Mouse (Mus musculus) heart, embryonic 14.5 days (tissue): Measurements from ENCODE around the gene Tcte1. TPM values are rescaled to one million over a fixed set of nuclear protein-coding genes. Genes with fewer than 3 reads are reported as not detected.

ENCODE experiments used
- ATAC-seq: fragments of 200-750 bp; cut with Nextera tagmentation; 2 replicates; pipeline ENCODE4 v1.8.0; 2017; ENCODE audit warnings: low read depth, moderate TSS enrichment; ENCODE audit not compliant: insufficient number of reproducible peaks, insufficient read depth, low FRiP score
- H3K27ac ChIP-seq, 2 experiments: fragments of 200-500 bp in 1 of 2; fragments of 300-500 bp in 1 of 2; sonication (generic) in 1 of 2; replicated peaks in 1 of 2; 2 replicates each; pipeline ENCODE4 v1.5.1; 2012 to 2014; ENCODE audit warnings: low read depth in 2 of 2, low read length in 2 of 2, control low read depth in 1 of 2, mild to moderate bottlenecking in 1 of 2, mixed read lengths in 1 of 2; ENCODE audit not compliant: control insufficient read depth in 1 of 2, insufficient read depth in 1 of 2
- H3K27me3 ChIP-seq: fragments of 300-500 bp; sonication (generic); 2 replicates; pipeline ENCODE4 v1.6.1; 2014; ENCODE audit warnings: mild to moderate bottlenecking, low read length, control low read depth; ENCODE audit not compliant: control insufficient read depth, insufficient read depth
- H3K36me3 ChIP-seq: fragments of 300-500 bp; sonication (generic); 2 replicates; pipeline ENCODE4 v1.6.1; 2014; ENCODE audit warnings: mild to moderate bottlenecking, control low read depth, low read length, mixed read lengths; ENCODE audit not compliant: control insufficient read depth, insufficient read depth
- H3K4me1 ChIP-seq, 2 experiments: fragments of 200-500 bp in 1 of 2; fragments of 300-500 bp in 1 of 2; sonication (generic) in 1 of 2; 2 replicates each; pipeline ENCODE4 v1.6.1; 2012 to 2014; ENCODE audit warnings: low read length in 2 of 2, control low read depth in 1 of 2, mixed read lengths in 1 of 2; ENCODE audit not compliant: control insufficient read depth in 2 of 2, insufficient read depth in 2 of 2
- H3K4me2 ChIP-seq: fragments of 300-500 bp; sonication (generic); 2 replicates; pipeline ENCODE4 v1.6.1; 2014; ENCODE audit warnings: mild to moderate bottlenecking, low read length
- H3K4me3 ChIP-seq, 2 experiments: fragments of 200-500 bp in 1 of 2; fragments of 300-500 bp in 1 of 2; sonication (generic) in 1 of 2; 2 replicates each; pipeline ENCODE4 v1.5.1; 2012 to 2014; ENCODE audit warnings: low read length in 2 of 2, mild to moderate bottlenecking in 2 of 2, control low read depth in 1 of 2, low read depth in 1 of 2, moderate library complexity in 1 of 2; ENCODE audit not compliant: control insufficient read depth in 1 of 2, insufficient read depth in 1 of 2
- H3K9ac ChIP-seq: fragments of 300-500 bp; sonication (generic); 2 replicates; pipeline ENCODE4 v1.6.1; 2014; ENCODE audit warnings: mild to moderate bottlenecking, low read length
- H3K9me3 ChIP-seq: fragments of 300-500 bp; sonication (generic); 2 replicates; pipeline ENCODE4 v1.6.1; 2016; ENCODE audit warnings: low read length, control low read depth; ENCODE audit not compliant: control insufficient read depth
- WGBS: fragments of 180-500 bp; shearing (Covaris S2); extraction: QIAGEN DNeasy Blood & Tissue Kit; methylation state at CpG from one replicate; pipeline ENCODE4 v1.1.7; 2014; 5-methylcytosine and 5-hydroxymethylcytosine counted together
- polyA plus RNA-seq: library from polyadenylated mRNA; unstranded; fragments of >200 nt; fragmentation: Nextera tagmentation; extraction: Ambion mirVana; gene quantifications from 2 replicates; pipeline ENCODE4 v1.2.1, GENCODE M21; 2014

Tcte1 gene
- polyA plus RNA-seq, 1 experiment from 2014 or later = 0.28 TPM

DNA sequence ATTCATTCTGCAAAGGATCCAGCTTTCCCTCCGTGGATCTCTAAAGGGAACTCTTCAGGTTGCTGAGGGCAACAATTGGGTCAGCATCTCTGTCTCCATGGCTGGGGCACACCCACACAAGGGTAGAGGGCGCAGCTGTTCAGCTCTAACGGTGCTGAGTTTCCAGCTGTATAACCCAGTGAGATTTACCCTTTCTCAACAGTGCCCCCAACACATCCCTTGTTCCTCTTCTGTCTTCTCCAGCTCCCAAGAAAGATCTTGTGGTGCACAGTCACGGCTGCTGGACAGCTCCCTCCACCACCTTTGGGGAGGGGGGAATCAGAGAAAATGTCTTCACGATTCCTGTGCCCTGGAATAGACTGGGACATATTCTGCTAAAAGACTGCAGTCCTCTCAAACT, 36.0 kb upstream of the Tcte1 start:
- no peak overlapping the region for H3K4me2 ChIP-seq
- WGBS = 10% methylated on average over 5 of the region's 5 CpGs
- no peaks in the 10 kb centered on the region for H3K36me3 ChIP-seq
- no peak overlapping the region for H3K9ac ChIP-seq
- no peak for ATAC-seq
- H3K4me3 ChIP-seq = no peak overlapping the region
- H3K4me1 ChIP-seq = no peaks in the 10 kb centered on the region; a peak in 1 of 4 replicates
- H3K27me3 ChIP-seq = no peaks in the 10 kb centered on the region
- H3K27ac ChIP-seq = no peak overlapping the region
- H3K9me3 ChIP-seq = no peaks in the 10 kb centered on the region

GRCm38 (mm10) chr17:45488321-45489254, 34.6 kb upstream of the Tcte1 start:
- no peaks in the 10 kb centered on the region; a peak in 1 of 4 replicates for H3K4me1 ChIP-seq
- H3K27ac ChIP-seq = no peak overlapping the region

DNA sequence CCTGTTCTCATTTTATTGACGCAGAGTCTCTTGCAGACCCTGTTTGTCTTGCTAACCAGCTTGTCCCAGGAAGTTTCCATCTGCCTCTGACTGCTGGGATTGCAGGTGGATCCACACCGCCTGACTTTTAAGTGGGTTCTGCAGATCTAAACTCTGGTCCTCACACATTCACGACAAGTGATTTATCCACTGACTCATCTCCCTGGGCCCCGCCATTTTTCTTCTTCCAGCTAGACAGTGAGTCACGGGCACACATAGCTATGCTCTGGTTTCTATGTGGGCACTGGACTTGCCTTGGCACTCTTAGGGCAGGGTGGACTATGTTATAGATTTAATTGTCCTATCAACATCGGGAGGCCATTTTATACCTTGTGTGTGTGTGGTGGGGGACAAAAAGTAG, 33.5 kb upstream of the Tcte1 start:
- H3K9me3 ChIP-seq = no peaks in the 10 kb centered on the region
- no peak overlapping the region for H3K4me3 ChIP-seq
- ATAC-seq = no peak
- WGBS = 81% methylated on average over 6 of the region's 6 CpGs
- no peaks in the 10 kb centered on the region for H3K36me3 ChIP-seq
- no peak overlapping the region for H3K4me2 ChIP-seq
- H3K4me1 ChIP-seq = no peaks in the 10 kb centered on the region; a peak in 1 of 4 replicates
- H3K27me3 ChIP-seq = no peaks in the 10 kb centered on the region
- no peak overlapping the region for H3K27ac ChIP-seq
- H3K9ac ChIP-seq = no peak overlapping the region

More at GRCm38 (mm10) chr17:45488321-45489254, 34.6 kb upstream of the Tcte1 start:
- Histone ChIP-seq H3K9ac (no peak overlapping the region), H3K27me3 (no peaks in the 10 kb centered on the region), H3K9me3 (no peaks in the 10 kb centered on the region), H3K4me2 (no peak overlapping the region), H3K4me3 (no peak overlapping the region), H3K36me3 (no peaks in the 10 kb centered on the region)
- no peak for ATAC-seq
- 80% methylated on average over 23 of the region's 23 CpGs for WGBS

DNA sequence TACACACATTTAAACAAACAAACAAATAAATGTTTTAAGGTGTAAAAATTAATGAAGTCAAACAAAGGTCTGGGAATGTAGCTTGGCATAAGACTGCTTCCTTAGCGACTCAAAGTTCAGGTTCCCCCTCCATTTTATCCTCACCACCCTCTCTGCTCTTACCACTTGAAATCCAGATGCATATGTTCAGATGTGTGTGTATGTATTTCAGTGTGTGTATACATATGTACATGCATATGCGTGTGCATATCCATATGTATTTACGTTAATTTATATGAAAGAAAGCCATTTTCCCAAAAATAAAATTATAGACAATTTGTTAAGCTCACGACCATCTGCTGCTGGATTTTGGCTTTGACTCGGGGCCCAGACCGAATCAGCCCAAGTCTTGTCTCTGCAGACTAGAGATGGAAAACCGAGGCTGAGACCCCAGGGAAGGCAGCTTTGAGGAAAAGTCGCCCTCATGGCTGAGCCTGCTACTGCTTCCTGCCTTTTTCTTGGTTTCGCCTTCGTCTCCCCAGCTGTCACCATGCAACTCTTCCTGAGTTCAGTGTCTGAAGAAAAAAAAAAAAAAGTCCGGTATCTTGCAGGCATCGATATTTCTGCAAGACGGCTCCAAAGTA, 32.6 kb upstream of the Tcte1 start:
- Histone ChIP-seq H3K9me3 (no peaks in the 10 kb centered on the region), H3K36me3 (no peaks in the 10 kb centered on the region), H3K27ac (no peak overlapping the region), H3K4me3 (no peak overlapping the region), H3K4me2 (no peak overlapping the region), H3K9ac (0 out of 2 replicates have a peak overlapping the region, but pooled peaks have one; percentile 8), H3K4me1 (no peaks in the 10 kb centered on the region; a peak in 1 of 4 replicates), H3K27me3 (no peaks in the 10 kb centered on the region)
- no peak for ATAC-seq
- 62% methylated on average over 13 of the region's 13 CpGs for WGBS

- Histone ChIP-seq H3K36me3 (no peaks in the 10 kb centered on the region), H3K4me1 (peaks cover 0 to 5% of the 10 kb centered on the region in 2 experiments; a peak in 2 of 4 replicates), H3K4me3 (no peak overlapping the region), H3K4me2 (no peak overlapping the region), H3K9me3 (no peaks in the 10 kb centered on the region), H3K27me3 (no peaks in the 10 kb centered on the region), H3K9ac (no peak overlapping the region), H3K27ac (no peak overlapping the region)
- ATAC-seq = no peak
- 72% methylated on average over 11 of the region's 11 CpGs for WGBS
Measured at GRCm38 (mm10) chr17:45495398-45495797, 27.8 kb upstream of the Tcte1 start.

GRCm38 (mm10) chr17:45498397-45498796, 24.8 kb upstream of the Tcte1 start:
- H3K9me3 ChIP-seq = no peaks in the 10 kb centered on the region
- H3K36me3 ChIP-seq = no peaks in the 10 kb centered on the region
- no peak overlapping the region for H3K9ac ChIP-seq
- H3K4me2 ChIP-seq = no peak overlapping the region
- 55% methylated on average over 13 of the region's 13 CpGs for WGBS
- peaks cover 0 to 5% of the 10 kb centered on the region in 2 experiments; a peak in 2 of 4 replicates for H3K4me1 ChIP-seq
- no peak overlapping the region for H3K27ac ChIP-seq
- no peak; the same call in 1 of the 2 replicates for ATAC-seq
- H3K27me3 ChIP-seq = no peaks in the 10 kb centered on the region
- no peak overlapping the region for H3K4me3 ChIP-seq

- Histone ChIP-seq H3K4me1 (peaks cover 0 to 8% of the 10 kb centered on the region in 2 experiments; a peak in 2 of 4 replicates), H3K9me3 (no peaks in the 10 kb centered on the region), H3K4me3 (no peak overlapping the region), H3K9ac (no peak overlapping the region), H3K4me2 (no peak overlapping the region), H3K27ac (no peak overlapping the region), H3K27me3 (no peaks in the 10 kb centered on the region), H3K36me3 (no peaks in the 10 kb centered on the region)
- no peak for ATAC-seq
- WGBS = 53% methylated on average over 2 of the region's 2 CpGs
Measured at GRCm38 (mm10) chr17:45499516-45499915, 23.7 kb upstream of the Tcte1 start.
